Mouse (Mus musculus) bone marrow, adult 2 months (tissue): ENCODE data around the gene Pik3c2g. TPM values are rescaled to one million over a fixed set of nuclear protein-coding genes. Genes with fewer than 3 reads are reported as not detected.

Experiments used
- H3K27ac ChIP-seq: fragments of 200-500 bp; 2 replicates; pipeline ENCODE4 v1.5.1; 2012; ENCODE audit warnings: low read depth, mild to moderate bottlenecking, control low read depth, inconsistent platforms, low read length; ENCODE audit not compliant: control insufficient read depth, poor library complexity, insufficient read depth
- H3K4me1 ChIP-seq: fragments of 200-500 bp; 2 replicates; pipeline ENCODE4 v1.6.1; 2011; ENCODE audit warnings: low read length; ENCODE audit not compliant: control insufficient read depth, insufficient read depth
- H3K4me3 ChIP-seq: fragments of 200-500 bp; replicated peaks from 2 replicates; pipeline ENCODE3; 2011; ENCODE audit warnings: mild to moderate bottlenecking, low read depth, low read length, control low read depth; ENCODE audit not compliant: control insufficient read depth
- CTCF ChIP-seq: fragments of 200-500 bp; IDR thresholded peaks from 2 replicates; pipeline ENCODE4 v1.5.1; 2011; ENCODE audit warnings: low read length, control low read depth; ENCODE audit not compliant: control insufficient read depth, insufficient read depth
- POLR2A ChIP-seq: fragments of 200-500 bp; IDR thresholded peaks from 2 replicates; pipeline ENCODE4 v1.6.1; 2011; ENCODE audit warnings: low read depth, mild to moderate bottlenecking, control low read depth, low read length, borderline replicate concordance; ENCODE audit not compliant: control insufficient read depth
- WGBS: fragments of 180-500 bp; shearing (Covaris S2); methylation state at CpG from one replicate; pipeline ENCODE4 v1.1.7; 2018; 5-methylcytosine and 5-hydroxymethylcytosine counted together
- polyA plus RNA-seq: library from polyadenylated mRNA; stranded (reverse); fragments of >200 nt; gene quantifications from 2 replicates; pipeline ENCODE4 v1.2.4, GENCODE M21; 2011; ENCODE audit warnings: low replicate concordance; ENCODE audit not compliant: missing spikeins, insufficient read depth, insufficient read length

Pik3c2g gene
- polyA plus RNA-seq, 1 experiment, result not detected

GRCm38 (mm10) chr6:139746758-139747479 lies 159.9 kb downstream of the Pik3c2g start:
- 80% methylated on average over 7 of the region's 7 CpGs for WGBS
- no peak for TF ChIP-seq CTCF
- TF ChIP-seq POLR2A, result no peak
- no peaks in the 10 kb centered on the region for H3K4me1 ChIP-seq
- no peak overlapping the region for H3K27ac ChIP-seq
- H3K4me3 ChIP-seq, result no peak overlapping the region

- 79% methylated on average over 13 of the region's 13 CpGs for WGBS
- H3K4me3 ChIP-seq, result no peak overlapping the region
- H3K27ac ChIP-seq, result no peak overlapping the region
- TF ChIP-seq CTCF, result no peak
- TF ChIP-seq POLR2A, result no peak
- no peaks in the 10 kb centered on the region for H3K4me1 ChIP-seq
Observed at GRCm38 (mm10) chr6:139748091-139748771, 161.2 kb downstream of the Pik3c2g start.

GRCm38 (mm10) chr6:139750599-139750998 lies 163.6 kb downstream of the Pik3c2g start:
- H3K4me3 ChIP-seq, result no peak overlapping the region
- no peak overlapping the region for H3K27ac ChIP-seq
- 60% methylated on average over 2 of the region's 2 CpGs for WGBS
- no peaks in the 10 kb centered on the region for H3K4me1 ChIP-seq
- TF ChIP-seq CTCF (no peak), POLR2A (no peak)

GRCm38 (mm10) chr6:139751022-139751421 lies 164.0 kb downstream of the Pik3c2g start:
- WGBS, result 74% methylated on average over 3 of the region's 3 CpGs
- H3K27ac ChIP-seq, result no peak overlapping the region
- TF ChIP-seq POLR2A, result no peak
- TF ChIP-seq CTCF, result no peak
- H3K4me3 ChIP-seq, result no peak overlapping the region
- H3K4me1 ChIP-seq, result no peaks in the 10 kb centered on the region

- H3K4me3 ChIP-seq, result no peak overlapping the region
- H3K4me1 ChIP-seq, result no peaks in the 10 kb centered on the region
- no peak overlapping the region for H3K27ac ChIP-seq
- TF ChIP-seq POLR2A (no peak), CTCF (no peak)
- 85% methylated on average over 8 of the region's 8 CpGs for WGBS
Observed at GRCm38 (mm10) chr6:139757876-139758275, 170.9 kb downstream of the Pik3c2g start.

- WGBS, result 75% methylated on average over 4 of the region's 4 CpGs
- TF ChIP-seq POLR2A, result no peak
- TF ChIP-seq CTCF, result no peak
- no peak overlapping the region for H3K4me3 ChIP-seq
- H3K27ac ChIP-seq, result no peak overlapping the region
- no peaks in the 10 kb centered on the region for H3K4me1 ChIP-seq
Observed at GRCm38 (mm10) chr6:139760978-139761377, 174.0 kb downstream of the Pik3c2g start.

GRCm38 (mm10) chr6:139764398-139764797 lies 177.4 kb downstream of the Pik3c2g start:
- Histone ChIP-seq H3K4me1 (no peaks in the 10 kb centered on the region), H3K27ac (no peak overlapping the region), H3K4me3 (no peak overlapping the region)
- TF ChIP-seq POLR2A, result no peak
- TF ChIP-seq CTCF, result no peak
- WGBS, result 87% methylated on average over 3 of the region's 3 CpGs

- H3K4me3 ChIP-seq, result no peak overlapping the region
- 80% methylated on average over 7 of the region's 7 CpGs for WGBS
Observed at GRCm38 (mm10) chr6:139769744-139770473, 182.9 kb downstream of the Pik3c2g start.

More at GRCm38 (mm10) chr6:139769744-139770473, 182.9 kb downstream of the Pik3c2g start:
- Histone ChIP-seq H3K4me1 (no peaks in the 10 kb centered on the region), H3K27ac (no peak overlapping the region)
- TF ChIP-seq POLR2A, result no peak
- no peak for TF ChIP-seq CTCF
